Mouse (Mus musculus) MEL (cell line): Measurements from ENCODE around the gene Atp11b. TPM values are rescaled to one million over a fixed set of nuclear protein-coding genes. Genes with fewer than 3 reads are reported as not detected.

Source experiments
- DNase-seq: peaks from one replicate; pipeline ENCODE4 v3.0.0; 2011; ENCODE audit warnings: low read depth, low spot score
- H3K27ac ChIP-seq: 2 replicates; pipeline ENCODE4 v1.5.1; 2012; ENCODE audit warnings: low read depth, mild to moderate bottlenecking, control low read depth, low read length, moderate library complexity; ENCODE audit not compliant: control insufficient read depth
- H3K27me3 ChIP-seq, 2 experiments: fragments of 150-350 bp in 1 of 2; sonication (generic) in 1 of 2; 2 replicates each; pipeline ENCODE4 v1.6.1; 2012; ENCODE audit warnings: low read length in 2 of 2, mild to moderate bottlenecking in 2 of 2, improper control_type of control experiment in 1 of 2, moderate library complexity in 1 of 2; ENCODE audit not compliant: insufficient read depth in 2 of 2, control insufficient read depth in 1 of 2
- H3K36me3 ChIP-seq, 2 experiments: 2 replicates each; pipeline ENCODE4 v1.6.1; 2012 to 2014; ENCODE audit warnings: low read length in 2 of 2, improper control_type of control experiment in 1 of 2, inconsistent platforms in 1 of 2, mild to moderate bottlenecking in 1 of 2; ENCODE audit not compliant: insufficient read depth in 2 of 2, control insufficient read depth in 1 of 2
- H3K4me1 ChIP-seq, 2 experiments: fragments of 150-350 bp in 1 of 2; sonication (generic) in 1 of 2; 2 replicates each; pipeline ENCODE4 v1.6.1; 2012; ENCODE audit warnings: low read length in 2 of 2, improper control_type of control experiment in 1 of 2, mild to moderate bottlenecking in 1 of 2; ENCODE audit not compliant: insufficient read depth in 2 of 2, control insufficient read depth in 1 of 2
- H3K4me3 ChIP-seq, 2 experiments: fragments of 150-350 bp in 1 of 2; sonication (generic) in 1 of 2; 2 replicates each; pipeline ENCODE4 v1.5.1; 2012; ENCODE audit warnings: low read depth in 2 of 2, low read length in 2 of 2, mild to moderate bottlenecking in 2 of 2, moderate library complexity in 2 of 2, control low read depth in 1 of 2, improper control_type of control experiment in 1 of 2; ENCODE audit not compliant: control insufficient read depth in 1 of 2, insufficient read depth in 1 of 2
- H3K79me2 ChIP-seq: 2 replicates; pipeline ENCODE4 v1.6.1; 2012; ENCODE audit warnings: mild to moderate bottlenecking, low read length, moderate library complexity; ENCODE audit not compliant: control insufficient read depth, poor library complexity, insufficient read depth
- H3K9ac ChIP-seq: 2 replicates; pipeline ENCODE4 v1.6.1; 2012; ENCODE audit warnings: low read depth, mild to moderate bottlenecking, control low read depth, low read length, moderate library complexity; ENCODE audit not compliant: control insufficient read depth, poor library complexity, severe bottlenecking
- H3K9me3 ChIP-seq: fragments of 150-350 bp; sonication (generic); replicated peaks from 2 replicates; pipeline ENCODE4 v1.6.1; 2012; ENCODE audit warnings: mild to moderate bottlenecking, low read length, improper control_type of control experiment, moderate library complexity; ENCODE audit not compliant: insufficient read depth
- BHLHE40 ChIP-seq: IDR thresholded peaks from 2 replicates; pipeline ENCODE4 v1.6.1; 2012; ENCODE audit warnings: low read depth, mild to moderate bottlenecking, inconsistent platforms, low read length, improper control_type of control experiment, borderline replicate concordance
- CHD1 ChIP-seq: IDR thresholded peaks from 2 replicates; pipeline ENCODE4 v1.6.1; 2012; ENCODE audit warnings: low read depth, mild to moderate bottlenecking, inconsistent platforms, low read length, improper control_type of control experiment
- CHD2 ChIP-seq: IDR thresholded peaks from 2 replicates; pipeline ENCODE4 v1.6.1; 2011; ENCODE audit warnings: low read length, improper control_type of control experiment
- CTCF ChIP-seq, 3 experiments: IDR thresholded peaks in 2 of 3; conservative IDR thresholded peaks in 1 of 3; 2 replicates each; pipeline ENCODE4 v1.5.1; 2011 to 2012; ENCODE audit warnings: low read length in 3 of 3, low read depth in 2 of 3, mild to moderate bottlenecking in 2 of 3, improper control_type of control experiment in 1 of 3, inconsistent platforms in 1 of 3, mixed read lengths in 1 of 3, moderate library complexity in 1 of 3; ENCODE audit not compliant: control insufficient read depth in 1 of 3, insufficient read depth in 1 of 3, poor library complexity in 1 of 3, severe bottlenecking in 1 of 3
- E2F4 ChIP-seq: IDR thresholded peaks from 2 replicates; pipeline ENCODE4 v1.6.1; 2011; ENCODE audit warnings: low read depth, low read length, improper control_type of control experiment, borderline replicate concordance
- ELF1 ChIP-seq: IDR thresholded peaks from 2 replicates; pipeline ENCODE4 v1.6.1; 2014; ENCODE audit warnings: low read depth, mild to moderate bottlenecking, inconsistent platforms, low read length, improper control_type of control experiment, moderate library complexity
- EP300 ChIP-seq, 2 experiments: IDR thresholded peaks; 2 replicates each; pipeline ENCODE4 v1.6.1; 2011; ENCODE audit warnings: improper control_type of control experiment in 2 of 2, low read length in 2 of 2, low read depth in 1 of 2, mild to moderate bottlenecking in 1 of 2
- ETS1 ChIP-seq: IDR thresholded peaks from 2 replicates; pipeline ENCODE4 v1.6.1; 2012; ENCODE audit warnings: low read depth, mild to moderate bottlenecking, inconsistent platforms, low read length, improper control_type of control experiment, moderate library complexity
- GABPA ChIP-seq: IDR thresholded peaks from 2 replicates; pipeline ENCODE4 v1.6.1; 2012; ENCODE audit warnings: low read depth, mild to moderate bottlenecking, inconsistent platforms, low read length, improper control_type of control experiment, moderate library complexity
- JUND ChIP-seq: IDR thresholded peaks from 2 replicates; pipeline ENCODE4 v1.6.1; 2011; ENCODE audit warnings: low read depth, mild to moderate bottlenecking, improper control_type of control experiment, low read length
- KAT2A ChIP-seq: conservative IDR thresholded peaks from 2 replicates; pipeline ENCODE4 v1.6.1; 2012; ENCODE audit warnings: low read depth, low read length, improper control_type of control experiment, inconsistent platforms
- MAFK ChIP-seq: IDR thresholded peaks from 2 replicates; pipeline ENCODE4 v1.6.1; 2011; ENCODE audit warnings: low read depth, mild to moderate bottlenecking, low read length, improper control_type of control experiment, borderline replicate concordance
- MAZ ChIP-seq: IDR thresholded peaks from 2 replicates; pipeline ENCODE4 v1.6.1; 2012; ENCODE audit warnings: low read depth, mild to moderate bottlenecking, inconsistent platforms, low read length, improper control_type of control experiment
- MXI1 ChIP-seq: IDR thresholded peaks from 2 replicates; pipeline ENCODE4 v1.6.1; 2011; ENCODE audit warnings: mild to moderate bottlenecking, low read depth, low read length, improper control_type of control experiment
- MYB ChIP-seq: IDR thresholded peaks from 2 replicates; pipeline ENCODE4 v1.6.1; 2011; ENCODE audit warnings: mild to moderate bottlenecking, low read depth, low read length, improper control_type of control experiment
- NRF1 ChIP-seq: IDR thresholded peaks from 2 replicates; pipeline ENCODE4 v1.6.1; 2014; ENCODE audit warnings: low read depth, mild to moderate bottlenecking, inconsistent platforms, low read length, improper control_type of control experiment, moderate library complexity; ENCODE audit not compliant: poor library complexity, insufficient read depth, severe bottlenecking
- POLR2A ChIP-seq, 2 experiments: IDR thresholded peaks; 2 replicates each; pipeline ENCODE4 v1.6.1; 2011 to 2012; ENCODE audit warnings: low read length in 2 of 2, mild to moderate bottlenecking in 2 of 2, control low read depth in 1 of 2, improper control_type of control experiment in 1 of 2, low read depth in 1 of 2, moderate library complexity in 1 of 2; ENCODE audit not compliant: control insufficient read depth in 1 of 2, insufficient read depth in 1 of 2, poor library complexity in 1 of 2
- RAD21 ChIP-seq: IDR thresholded peaks from 2 replicates; pipeline ENCODE4 v1.6.1; 2011; ENCODE audit warnings: mild to moderate bottlenecking, low read depth, low read length, improper control_type of control experiment
- RCOR1 ChIP-seq: IDR thresholded peaks from 2 replicates; pipeline ENCODE4 v1.6.1; 2012; ENCODE audit warnings: low read depth, mild to moderate bottlenecking, inconsistent platforms, low read length, improper control_type of control experiment
- SIN3A ChIP-seq: IDR thresholded peaks from 2 replicates; pipeline ENCODE4 v1.6.1; 2012; ENCODE audit warnings: low read length, improper control_type of control experiment, inconsistent platforms
- SMC3 ChIP-seq: IDR thresholded peaks from 2 replicates; pipeline ENCODE4 v1.6.1; 2011; ENCODE audit warnings: low read depth, low read length, improper control_type of control experiment
- TBP ChIP-seq: IDR thresholded peaks from 2 replicates; pipeline ENCODE4 v1.8.0; 2011; ENCODE audit warnings: low read depth, low read length, improper control_type of control experiment
- TCF12 ChIP-seq: IDR thresholded peaks from 2 replicates; pipeline ENCODE4 v1.6.1; 2014; ENCODE audit warnings: low read depth, mild to moderate bottlenecking, inconsistent platforms, low read length, improper control_type of control experiment, moderate library complexity
- USF1 ChIP-seq: IDR thresholded peaks from 2 replicates; pipeline ENCODE4 v1.6.1; 2014; ENCODE audit warnings: low read depth, mild to moderate bottlenecking, inconsistent platforms, low read length, improper control_type of control experiment, moderate library complexity
- USF2 ChIP-seq, 2 experiments: IDR thresholded peaks; 2 replicates each; pipeline ENCODE4 v1.6.1; 2011 to 2012; ENCODE audit warnings: improper control_type of control experiment in 2 of 2, low read length in 2 of 2, borderline replicate concordance in 1 of 2, inconsistent platforms in 1 of 2, low read depth in 1 of 2, mild to moderate bottlenecking in 1 of 2; ENCODE audit not compliant: insufficient read depth in 1 of 2
- ZKSCAN1 ChIP-seq: IDR thresholded peaks from 2 replicates; pipeline ENCODE4 v1.6.1; 2012; ENCODE audit warnings: low read depth, mild to moderate bottlenecking, inconsistent platforms, low read length, improper control_type of control experiment, moderate library complexity
- ZNF384 ChIP-seq: IDR thresholded peaks from 2 replicates; pipeline ENCODE4 v1.6.1; 2012; ENCODE audit warnings: low read depth, mild to moderate bottlenecking, inconsistent platforms, low read length, improper control_type of control experiment
- polyA plus RNA-seq, 2 experiments: library from polyadenylated mRNA; stranded (reverse) in 1 of 2; unstranded in 1 of 2; fragments of >175 nt in 1 of 2; fragments of >200 nt in 1 of 2; gene quantifications; 2 replicates each; pipeline versions ENCODE4 v1.2.1 to v1.2.4; 2012; ENCODE audit warnings: low replicate concordance in 2 of 2, low read depth in 1 of 2; ENCODE audit not compliant: insufficient read length in 2 of 2, insufficient read depth in 1 of 2, missing spikeins in 1 of 2
- total RNA-seq: library from RNA; depleted of rRNA; stranded (reverse); fragments of 300-350 nt; gene quantifications from 2 replicates; pipeline ENCODE4 v1.2.3, GENCODE M21; 2012

The Atp11b gene
- total and polyA plus RNA-seq, 3 experiments: 25.9 to 57.9 (median 52.3) TPM

- TF ChIP-seq GABPA (no peak), ZKSCAN1 (no peak), SMC3 (no peak), MAFK (peak; percentile 56; the same call in 1 of the 2 replicates), JUND (no peak), E2F4 (no peak), ZNF384 (peak; percentile 80), ETS1 (peak; percentile 94), POLR2A (IDR thresholded peaks at IDR 0.05; ENCODE audit: control insufficient read depth in 1 of 2, insufficient read depth in 1 of 2, low read depth in 1 of 2, low read length in 2 of 2, poor library complexity in 1 of 2) (no peak; a peak in 1 of 4 replicates), RAD21 (no peak), SIN3A (peak; percentile 93), KAT2A (no peak; the same call in 1 of the 2 replicates), CTCF (IDR thresholded peaks at IDR 0.05 in 2 of 3, conservative IDR thresholded peaks at IDR 0.05 in 1 of 3; ENCODE audit: control insufficient read depth in 1 of 3, insufficient read depth in 1 of 3, low read depth in 2 of 3, low read length in 3 of 3, poor library complexity in 1 of 3, severe bottlenecking in 1 of 3) (no peak), TBP (peak; percentile 58; the same call in 1 of the 2 replicates), USF1 (peak; percentile 63)
Measured at GRCm38 (mm10) chr3:35731981-35732777, 21.7 kb upstream of the Atp11b start (continued).

DNA sequence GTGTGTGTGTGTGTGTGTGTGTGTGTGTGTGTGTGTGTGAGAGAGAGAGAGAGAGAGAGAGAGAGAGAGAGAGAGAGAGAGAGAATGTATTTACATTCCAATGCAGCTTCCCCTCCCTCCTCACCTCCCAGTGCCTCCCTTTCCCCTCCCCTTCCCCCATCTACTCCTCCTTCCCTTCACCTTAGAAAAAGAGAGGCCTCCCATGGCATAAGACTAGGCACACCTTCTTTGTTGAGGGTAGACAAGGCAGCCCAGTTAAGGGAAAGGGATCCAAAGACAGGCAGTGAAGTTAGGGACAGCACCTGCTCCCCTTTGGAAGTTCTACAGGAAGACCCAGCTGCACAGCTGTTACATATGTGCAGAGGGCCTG, 21.1 kb upstream of the Atp11b start:
- no peaks in the 10 kb centered on the region for H3K79me2 ChIP-seq
- H3K9ac ChIP-seq: peak overlapping the region; percentile 35
- no peaks in the 10 kb centered on the region for H3K27me3 ChIP-seq
- peak overlapping the region; percentile 17 to 48 for H3K4me3 ChIP-seq
- no peaks in the 10 kb centered on the region for H3K9me3 ChIP-seq
- DNase-seq: no peak
- H3K4me1 ChIP-seq: peaks cover 13 to 14% of the 10 kb centered on the region in 2 experiments
- H3K27ac ChIP-seq: peak overlapping the region; percentile 84
- 0 out of 2 replicates have a peak, but pooled peaks have one; percentile 11 for TF ChIP-seq MXI1
- TF ChIP-seq SMC3: no peak
- TF ChIP-seq, all 39 proteins: peak for 1
- H3K36me3 ChIP-seq: peaks cover 0 to 11% of the 10 kb centered on the region in 2 experiments; a peak in 2 of 4 replicates

DNA sequence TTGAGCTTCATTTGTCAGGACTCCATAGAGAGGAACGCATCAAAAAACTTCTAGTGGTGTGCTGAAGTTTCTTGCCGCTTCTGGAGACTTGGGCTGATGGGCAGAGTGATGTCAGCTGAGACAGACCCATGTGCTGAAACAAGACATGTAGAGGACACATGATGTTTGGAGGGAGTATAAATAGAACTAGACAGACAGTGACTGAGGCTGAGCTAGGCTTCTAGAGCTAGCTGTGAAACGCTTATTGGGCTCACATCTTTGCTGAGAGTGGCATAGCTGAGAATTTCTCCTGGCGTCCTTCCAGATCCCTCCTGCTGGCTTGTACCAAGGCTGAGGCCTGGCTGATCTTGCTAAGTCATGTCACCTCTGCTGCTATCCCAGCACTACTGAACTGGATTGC, 19.4 kb upstream of the Atp11b start:
- Histone ChIP-seq H3K36me3 (peaks cover 0 to 14% of the 10 kb centered on the region in 2 experiments; a peak in 2 of 4 replicates), H3K9me3 (no peaks in the 10 kb centered on the region), H3K79me2 (no peaks in the 10 kb centered on the region), H3K9ac (no peak overlapping the region), H3K4me1 (peaks cover 13 to 14% of the 10 kb centered on the region in 2 experiments), H3K27me3 (no peaks in the 10 kb centered on the region), H3K27ac (no peak overlapping the region), H3K4me3 (no peak overlapping the region)
- DNase-seq: peak; percentile 28
- TF ChIP-seq POLR2A (IDR thresholded peaks at IDR 0.05; ENCODE audit: control insufficient read depth in 1 of 2, insufficient read depth in 1 of 2, low read depth in 1 of 2, low read length in 2 of 2, poor library complexity in 1 of 2) (no peak), JUND (no peak), USF2 (IDR thresholded peaks at IDR 0.05; ENCODE audit: borderline replicate concordance in 1 of 2, insufficient read depth in 1 of 2, low read depth in 1 of 2, low read length in 2 of 2) (no peak), NRF1 (no peak), TCF12 (no peak), RAD21 (no peak), ETS1 (no peak), MAZ (no peak), CHD2 (no peak), RCOR1 (no peak), TBP (no peak), MYB (no peak), EP300 (IDR thresholded peaks at IDR 0.05; ENCODE audit: low read depth in 1 of 2, low read length in 2 of 2) (no peak), CHD1 (no peak), ZKSCAN1 (no peak), SMC3 (no peak), ELF1 (no peak), BHLHE40 (no peak)
